Mouse (Mus musculus) olfactory bulb, adult 2 months (tissue): ENCODE results near the gene Chchd6.

Experiments
- CTCF ChIP-seq: fragments of 200-500 bp; IDR thresholded peaks from 2 replicates; pipeline ENCODE4 v1.5.1; 2012; ENCODE audit warnings: low read depth, mild to moderate bottlenecking, low read length, moderate library complexity; ENCODE audit not compliant: insufficient read depth
- POLR2A ChIP-seq: fragments of 200-500 bp; IDR thresholded peaks from 2 replicates; pipeline ENCODE4 v1.6.1; 2012; ENCODE audit warnings: mild to moderate bottlenecking, low read depth, low read length, moderate library complexity; ENCODE audit not compliant: insufficient read depth

DNA sequence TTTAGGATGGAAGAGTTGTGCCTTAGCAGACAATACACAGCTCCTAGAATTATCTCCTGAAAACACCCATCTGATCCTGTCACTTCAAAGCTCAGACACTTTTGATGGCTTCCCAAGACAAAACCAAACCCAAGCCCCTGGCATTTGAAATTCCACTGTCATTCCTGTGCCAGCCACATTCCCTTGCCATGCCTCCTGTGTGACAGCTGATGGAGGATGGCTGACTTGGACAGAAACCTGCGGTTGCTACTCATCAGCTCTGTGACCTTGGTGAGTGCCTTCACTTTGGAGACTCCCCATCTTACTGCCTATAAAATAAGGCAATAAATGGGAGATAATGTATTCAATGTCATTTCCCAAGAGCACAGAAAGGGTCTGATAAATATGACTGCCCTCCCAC is 195.9 kb downstream of the Chchd6 start:
- no peak for TF ChIP-seq POLR2A
- no peak for TF ChIP-seq CTCF
